Mouse (Mus musculus): ENCODE measurements around the gene Gabra4.
A peak's percentile ranks its signal among the peaks of the same experiment; 100 is the strongest.

Gene Gabra4

GRCm38 (mm10) chr5:71658115-71658497 lies at the start of gene Gabra4:
Gabra4 (minus strand) TSS chr5:71658308.
- peak; percentile 29 for DNase-seq (ENCODE audit: low read depth, low spot score)

- no peak for DNase-seq (ENCODE audit: low read depth, low spot score)
Observed at GRCm38 (mm10) chr5:71701273-71701614, 43.1 kb upstream of the Gabra4 start.

- DNase-seq (ENCODE audit: low read depth, low spot score) = peak; percentile 61
Observed at GRCm38 (mm10) chr5:71700468-71701272, 42.6 kb upstream of the Gabra4 start.

- peak; percentile 73 for DNase-seq (ENCODE audit: low read depth, low spot score)
Observed at GRCm38 (mm10) chr5:71699696-71700467, 41.8 kb upstream of the Gabra4 start.

- DNase-seq (ENCODE audit: low read depth, low spot score) = no peak
Observed at GRCm38 (mm10) chr5:71665593-71665992, 7.5 kb upstream of the Gabra4 start.

- peak; percentile 45 for DNase-seq (ENCODE audit: low read depth, low spot score)
Observed at GRCm38 (mm10) chr5:71657482-71658114, 510 bp downstream of the Gabra4 start, which contains the start of gene Gabrb1. Gabrb1 (plus strand) TSS chr5:71658113.

- DNase-seq (ENCODE audit: low read depth, low spot score) = no peak
Observed at GRCm38 (mm10) chr5:71656771-71657170, 1.3 kb downstream of the Gabra4 start.

GRCm38 (mm10) chr5:71654056-71654455 lies 4.1 kb downstream of the Gabra4 start:
- no peak for DNase-seq (ENCODE audit: low read depth, low spot score)

- no peak for DNase-seq (ENCODE audit: low read depth, low spot score)
Observed at GRCm38 (mm10) chr5:71648108-71648507, 10.0 kb downstream of the Gabra4 start.

- DNase-seq (ENCODE audit: low read depth, low spot score) = no peak
Observed at GRCm38 (mm10) chr5:71639804-71640203, 18.3 kb downstream of the Gabra4 start.

GRCm38 (mm10) chr5:71627820-71628219 lies 30.3 kb downstream of the Gabra4 start:
- DNase-seq (ENCODE audit: low read depth, low spot score) = no peak

- no peak for DNase-seq (ENCODE audit: low read depth, low spot score)
Observed at GRCm38 (mm10) chr5:71616734-71617133, 41.4 kb downstream of the Gabra4 start.

GRCm38 (mm10) chr5:71614311-71614710 lies 43.8 kb downstream of the Gabra4 start:
- DNase-seq (ENCODE audit: low read depth, low spot score) = no peak

- DNase-seq (ENCODE audit: low read depth, low spot score) = no peak
Observed at GRCm38 (mm10) chr5:71608735-71609134, 49.4 kb downstream of the Gabra4 start.

- no peak for DNase-seq (ENCODE audit: low read depth, low spot score)
Observed at GRCm38 (mm10) chr5:71606907-71607306, 51.2 kb downstream of the Gabra4 start.

GRCm38 (mm10) chr5:71604128-71604690 lies 53.9 kb downstream of the Gabra4 start:
- DNase-seq (ENCODE audit: low read depth, low spot score) = no peak

- no peak for DNase-seq (ENCODE audit: low read depth, low spot score)
Observed at GRCm38 (mm10) chr5:71595321-71595720, 62.8 kb downstream of the Gabra4 start.

GRCm38 (mm10) chr5:71593745-71594255 lies 64.3 kb downstream of the Gabra4 start:
- DNase-seq (ENCODE audit: low read depth, low spot score) = no peak

GRCm38 (mm10) chr5:71571646-71572237 lies 86.4 kb downstream of the Gabra4 start:
- no peak for DNase-seq (ENCODE audit: low read depth, low spot score)

- DNase-seq (ENCODE audit: low read depth, low spot score) = no peak
Observed at GRCm38 (mm10) chr5:71548079-71548478, 110.0 kb downstream of the Gabra4 start, which contains the start of gene Cox7b2. Cox7b2 (minus strand) TSS chr5:71548205.

- DNase-seq (ENCODE audit: low read depth, low spot score) = peak; percentile 21
Observed at GRCm38 (mm10) chr5:71545554-71545953, 112.6 kb downstream of the Gabra4 start.
